Mouse (Mus musculus) brain, embryonic 14.5 days (tissue): Measurements from ENCODE around the gene Elmo2.

ENCODE experiments used
- CTCF ChIP-seq: fragments of 200-500 bp; IDR thresholded peaks from 2 replicates; pipeline ENCODE4 v1.5.1; 2012; ENCODE audit warnings: inconsistent platforms, mild to moderate bottlenecking, moderate library complexity, borderline replicate concordance; ENCODE audit not compliant: insufficient read depth, insufficient read length; ENCODE audit errors: extremely low read depth
- POLR2A ChIP-seq: fragments of 200-500 bp; IDR thresholded peaks from 2 replicates; pipeline ENCODE4 v1.6.1; 2012; ENCODE audit warnings: mild to moderate bottlenecking, inconsistent platforms, borderline replicate concordance; ENCODE audit not compliant: poor library complexity, insufficient read depth, insufficient read length, severe bottlenecking; ENCODE audit errors: extremely low read depth

- TF ChIP-seq CTCF (no peak), POLR2A (no peak)
Observed at GRCm38 (mm10) chr2:165283644-165284043, 42.6 kb downstream of the Elmo2 start.
